Mouse (Mus musculus) hindbrain, embryonic 13.5 days (tissue): ENCODE measurements around the gene AU040320. TPM values are rescaled to one million over a fixed set of nuclear protein-coding genes. Genes with fewer than 3 reads are reported as not detected.

Experiments
- polyA plus RNA-seq: library from polyadenylated mRNA; unstranded; fragments of >200 nt; fragmentation: Nextera tagmentation; extraction: Ambion mirVana; gene quantifications from 2 replicates; pipeline ENCODE4 v1.2.1, GENCODE M21; 2015

AU040320 gene
- polyA plus RNA-seq, 1 experiment from 2014 or later, result 40.3 TPM

Other genes with a start within 250 kb of the AU040320 start
- 9.9 and 10.0 TPM in 2 replicates for gene Ago4, start 220.1 kb upstream of the AU040320 start, polyA plus RNA-seq
- 8.7 and 9.0 TPM in 2 replicates for gene Clspn, start 196.6 kb upstream of the AU040320 start, polyA plus RNA-seq
- 7.9 and 9.2 TPM in 2 replicates for gene 5730409E04Rik, start 143.7 kb upstream of the AU040320 start, polyA plus RNA-seq
- 445 and 454 TPM in 2 replicates for gene Psmb2, start 75.9 kb upstream of the AU040320 start, polyA plus RNA-seq
- 0.38 and 0.54 TPM in 2 replicates for gene Tfap2e, start 17.3 kb upstream of the AU040320 start, polyA plus RNA-seq
- 83.8 and 90.2 TPM in 2 replicates for gene Ncdn, start 106 bp upstream of the AU040320 start, polyA plus RNA-seq
- 30.0 and 31.4 TPM in 2 replicates for gene Zmym4, start 214.6 kb downstream of the AU040320 start, polyA plus RNA-seq